Mouse (Mus musculus): Measurements from ENCODE around the gene Olfr794. TPM values are rescaled to one million over a fixed set of nuclear protein-coding genes. Genes with fewer than 3 reads are reported as not detected.

The Olfr794 gene
- not detected for polyA plus RNA-seq (2014; fragmentation: Illumina TruSeq; extraction: RNeasy Lipid Tissue Mini Kit (QIAGEN cat#74804))

GRCm38 (mm10) chr10:129567355-129567754, at the start of gene Olfr794:
Gene Olfr794, plus strand, starts transcription at chr10:129567655.

DNA sequence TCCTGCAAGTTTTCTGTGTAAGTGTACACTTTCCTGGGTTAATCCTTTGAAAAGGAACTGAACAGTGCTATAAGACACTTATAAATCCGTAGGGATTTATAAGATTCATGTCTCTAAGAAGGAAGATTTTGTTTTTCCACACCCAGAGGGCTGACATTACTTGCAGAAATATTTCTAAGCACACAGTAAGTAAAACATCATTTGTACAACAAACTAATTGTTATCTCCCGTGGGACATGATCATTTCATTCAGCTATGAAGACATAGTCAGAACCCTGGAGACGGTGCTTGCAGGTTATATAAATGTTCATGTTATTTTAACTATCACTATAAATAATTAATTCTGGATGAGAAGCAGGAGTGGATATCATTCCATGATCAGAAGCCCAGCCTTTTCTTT, 46.0 kb upstream of the Olfr794 start, which contains the start of gene Olfr791:
Gene Olfr791, plus strand, starts transcription at position 301 of the 400 bp plus-strand sequence.

DNA sequence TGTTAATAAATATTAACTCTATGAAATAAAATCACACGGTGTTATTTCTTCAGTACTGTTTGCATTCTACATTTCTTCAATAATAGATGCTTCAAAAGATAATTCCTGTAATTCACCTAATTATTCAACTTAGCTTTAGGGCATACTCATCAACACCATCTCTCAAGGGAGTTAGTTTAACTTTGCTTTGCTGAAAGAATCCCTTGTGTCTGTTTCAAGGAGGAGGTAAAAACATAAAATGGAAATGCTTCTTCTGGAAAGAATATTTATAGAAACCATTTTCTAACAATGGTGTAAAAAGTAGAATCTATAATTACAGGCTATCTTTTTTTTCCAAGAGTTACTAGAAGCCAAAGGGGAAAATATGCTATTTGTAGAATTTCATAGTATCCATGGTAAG, 28.6 kb upstream of the Olfr794 start, which contains the start of gene Olfr792:
Gene Olfr792, plus strand, starts transcription at position 301 of the 400 bp plus-strand sequence.

GRCm38 (mm10) chr10:129612470-129612869, 45.0 kb downstream of the Olfr794 start, which contains the start of gene Olfr796:
Gene Olfr796, minus strand, starts transcription at chr10:129612570.

Other genes starting within 250 kb of the Olfr794 start
- gene Olfr780, start 249.5 kb upstream of the Olfr794 start, polyA plus RNA-seq (2014; fragmentation: Illumina TruSeq; extraction: RNeasy Lipid Tissue Mini Kit (QIAGEN cat#74804)): not detected
- gene Olfr781, start 238.8 kb upstream of the Olfr794 start, polyA plus RNA-seq (2014; fragmentation: Illumina TruSeq; extraction: RNeasy Lipid Tissue Mini Kit (QIAGEN cat#74804)): not detected
- not detected for gene Olfr782, start 218.8 kb upstream of the Olfr794 start, polyA plus RNA-seq (2014; fragmentation: Illumina TruSeq; extraction: RNeasy Lipid Tissue Mini Kit (QIAGEN cat#74804))
- gene Olfr784, start 183.6 kb upstream of the Olfr794 start, polyA plus RNA-seq (2014; fragmentation: Illumina TruSeq; extraction: RNeasy Lipid Tissue Mini Kit (QIAGEN cat#74804)): not detected
- not detected for gene Olfr785, start 162.2 kb upstream of the Olfr794 start, polyA plus RNA-seq (2014; fragmentation: Illumina TruSeq; extraction: RNeasy Lipid Tissue Mini Kit (QIAGEN cat#74804))
- gene Olfr786, start 140.3 kb upstream of the Olfr794 start, polyA plus RNA-seq (2014; fragmentation: Illumina TruSeq; extraction: RNeasy Lipid Tissue Mini Kit (QIAGEN cat#74804)): not detected
- not detected for gene Olfr787, start 105.8 kb upstream of the Olfr794 start, polyA plus RNA-seq (2014; fragmentation: Illumina TruSeq; extraction: RNeasy Lipid Tissue Mini Kit (QIAGEN cat#74804))
- not detected for gene Olfr788, start 96.7 kb upstream of the Olfr794 start, polyA plus RNA-seq (2014; fragmentation: Illumina TruSeq; extraction: RNeasy Lipid Tissue Mini Kit (QIAGEN cat#74804))
- gene Olfr789, start 82.9 kb upstream of the Olfr794 start, polyA plus RNA-seq (2014; fragmentation: Illumina TruSeq; extraction: RNeasy Lipid Tissue Mini Kit (QIAGEN cat#74804)): not detected
- gene Olfr790, start 69.2 kb upstream of the Olfr794 start, polyA plus RNA-seq (2014; fragmentation: Illumina TruSeq; extraction: RNeasy Lipid Tissue Mini Kit (QIAGEN cat#74804)): not detected
- not detected for gene Olfr791, start 45.9 kb upstream of the Olfr794 start, polyA plus RNA-seq (2014; fragmentation: Illumina TruSeq; extraction: RNeasy Lipid Tissue Mini Kit (QIAGEN cat#74804))
- gene Olfr792, start 28.5 kb upstream of the Olfr794 start, polyA plus RNA-seq (2014; fragmentation: Illumina TruSeq; extraction: RNeasy Lipid Tissue Mini Kit (QIAGEN cat#74804)): 0.20 TPM
- not detected for gene Olfr796, start 44.9 kb downstream of the Olfr794 start, polyA plus RNA-seq (2014; fragmentation: Illumina TruSeq; extraction: RNeasy Lipid Tissue Mini Kit (QIAGEN cat#74804))
- gene Olfr798, start 60.3 kb downstream of the Olfr794 start, polyA plus RNA-seq (2014; fragmentation: Illumina TruSeq; extraction: RNeasy Lipid Tissue Mini Kit (QIAGEN cat#74804)): not detected
- gene Olfr799, start 69.8 kb downstream of the Olfr794 start, polyA plus RNA-seq (2014; fragmentation: Illumina TruSeq; extraction: RNeasy Lipid Tissue Mini Kit (QIAGEN cat#74804)): not detected
- not detected for gene Olfr800, start 90.0 kb downstream of the Olfr794 start, polyA plus RNA-seq (2014; fragmentation: Illumina TruSeq; extraction: RNeasy Lipid Tissue Mini Kit (QIAGEN cat#74804))
- not detected for gene Olfr801, start 106.2 kb downstream of the Olfr794 start, polyA plus RNA-seq (2014; fragmentation: Illumina TruSeq; extraction: RNeasy Lipid Tissue Mini Kit (QIAGEN cat#74804))
- gene Olfr802, start 120.5 kb downstream of the Olfr794 start, polyA plus RNA-seq (2014; fragmentation: Illumina TruSeq; extraction: RNeasy Lipid Tissue Mini Kit (QIAGEN cat#74804)): not detected
- not detected for gene Olfr803, start 126.6 kb downstream of the Olfr794 start, polyA plus RNA-seq (2014; fragmentation: Illumina TruSeq; extraction: RNeasy Lipid Tissue Mini Kit (QIAGEN cat#74804))
- gene Olfr804, start 135.6 kb downstream of the Olfr794 start, polyA plus RNA-seq (2014; fragmentation: Illumina TruSeq; extraction: RNeasy Lipid Tissue Mini Kit (QIAGEN cat#74804)): not detected
- not detected for gene Olfr805, start 161.7 kb downstream of the Olfr794 start, polyA plus RNA-seq (2014; fragmentation: Illumina TruSeq; extraction: RNeasy Lipid Tissue Mini Kit (QIAGEN cat#74804))
- gene Olfr806, start 174.3 kb downstream of the Olfr794 start, polyA plus RNA-seq (2014; fragmentation: Illumina TruSeq; extraction: RNeasy Lipid Tissue Mini Kit (QIAGEN cat#74804)): not detected
- gene Olfr807, start 190.1 kb downstream of the Olfr794 start, polyA plus RNA-seq (2014; fragmentation: Illumina TruSeq; extraction: RNeasy Lipid Tissue Mini Kit (QIAGEN cat#74804)): not detected
- gene Olfr808, start 197.8 kb downstream of the Olfr794 start, polyA plus RNA-seq (2014; fragmentation: Illumina TruSeq; extraction: RNeasy Lipid Tissue Mini Kit (QIAGEN cat#74804)): not detected
- not detected for gene Olfr809, start 207.0 kb downstream of the Olfr794 start, polyA plus RNA-seq (2014; fragmentation: Illumina TruSeq; extraction: RNeasy Lipid Tissue Mini Kit (QIAGEN cat#74804))
- 0.17 TPM for gene Olfr810, start 227.3 kb downstream of the Olfr794 start, polyA plus RNA-seq (2014; fragmentation: Illumina TruSeq; extraction: RNeasy Lipid Tissue Mini Kit (QIAGEN cat#74804))
- not detected for gene Olfr811, start 236.7 kb downstream of the Olfr794 start, polyA plus RNA-seq (2014; fragmentation: Illumina TruSeq; extraction: RNeasy Lipid Tissue Mini Kit (QIAGEN cat#74804))